Mouse (Mus musculus): ENCODE data around the gene F5.
A peak's percentile ranks its signal among the peaks of the same experiment; 100 is the strongest.

The F5 gene

GRCm38 (mm10) chr1:164151387-164152088, at the start of gene F5:
Gene F5 (plus strand): TSS chr1:164151838.
- DNase-seq (ENCODE audit: low spot score in 2 of 2) = no peak

GRCm38 (mm10) chr1:164109763-164110162, 41.9 kb upstream of the F5 start:
- no peak for DNase-seq (ENCODE audit: low spot score in 2 of 2)

- DNase-seq (ENCODE audit: low spot score in 2 of 2) = no peak
Measured at GRCm38 (mm10) chr1:164110591-164111329, 40.9 kb upstream of the F5 start.

- DNase-seq (ENCODE audit: low spot score in 2 of 2) = no peak
Measured at GRCm38 (mm10) chr1:164114280-164114679, 37.4 kb upstream of the F5 start.

GRCm38 (mm10) chr1:164114947-164115493, 36.6 kb upstream of the F5 start, which contains the start of gene Selp:
Gene Selp (plus strand): TSS chr1:164115264.
- DNase-seq (ENCODE audit: low spot score in 2 of 2) = no peak

- DNase-seq (ENCODE audit: low spot score in 2 of 2) = no peak
Measured at GRCm38 (mm10) chr1:164115647-164116046, 36.0 kb upstream of the F5 start.

GRCm38 (mm10) chr1:164117869-164118268, 33.8 kb upstream of the F5 start:
- no peak for DNase-seq (ENCODE audit: low spot score in 2 of 2)

GRCm38 (mm10) chr1:164119892-164120776, 31.5 kb upstream of the F5 start:
- no peak for DNase-seq (ENCODE audit: low spot score in 2 of 2)

- no peak for DNase-seq (ENCODE audit: low spot score in 2 of 2)
Measured at GRCm38 (mm10) chr1:164120777-164121158, 30.9 kb upstream of the F5 start.

- DNase-seq (ENCODE audit: low spot score in 2 of 2) = no peak
Measured at GRCm38 (mm10) chr1:164123836-164124235, 27.8 kb upstream of the F5 start.

GRCm38 (mm10) chr1:164130013-164130412, 21.6 kb upstream of the F5 start:
- no peak for DNase-seq (ENCODE audit: low spot score in 2 of 2)

- DNase-seq (ENCODE audit: low spot score in 2 of 2) = no peak
Measured at GRCm38 (mm10) chr1:164132609-164133008, 19.0 kb upstream of the F5 start.

GRCm38 (mm10) chr1:164134101-164134500, 17.5 kb upstream of the F5 start:
- peak; percentile 19 to 56 for DNase-seq (ENCODE audit: low spot score in 2 of 2)

- DNase-seq (ENCODE audit: low spot score in 2 of 2) = peak; percentile 81 to 86
Measured at GRCm38 (mm10) chr1:164135360-164135759, 16.3 kb upstream of the F5 start.

GRCm38 (mm10) chr1:164135960-164136359, 15.7 kb upstream of the F5 start:
- DNase-seq (ENCODE audit: low spot score in 2 of 2) = peak; percentile 90 to 94

- peak; percentile 45 to 66 for DNase-seq (ENCODE audit: low spot score in 2 of 2)
Measured at GRCm38 (mm10) chr1:164136636-164137035, 15.0 kb upstream of the F5 start.

GRCm38 (mm10) chr1:164138365-164139130, 13.1 kb upstream of the F5 start:
- DNase-seq (ENCODE audit: low spot score in 2 of 2) = peak; percentile 86 to 90

GRCm38 (mm10) chr1:164139464-164139863, 12.2 kb upstream of the F5 start:
- peak in 1 of 2 experiments; percentile 5 for DNase-seq (ENCODE audit: low spot score in 2 of 2)

- DNase-seq (ENCODE audit: low spot score in 2 of 2) = peak; percentile 33 to 56
Measured at GRCm38 (mm10) chr1:164149083-164149482, 2.6 kb upstream of the F5 start.

- DNase-seq (ENCODE audit: low spot score in 2 of 2) = no peak
Measured at GRCm38 (mm10) chr1:164152836-164153235, 1.2 kb downstream of the F5 start.

GRCm38 (mm10) chr1:164154983-164155382, 3.3 kb downstream of the F5 start:
- DNase-seq (ENCODE audit: low spot score in 2 of 2) = no peak
